Mouse (Mus musculus): ENCODE measurements at regions not wholly inside any gene's neighbourhood (a gene's known extent, or its start where the extent isn't known, plus 50 kb on each side); places are given as distances from the start of the nearest gene placed in this dataset.

DNA sequence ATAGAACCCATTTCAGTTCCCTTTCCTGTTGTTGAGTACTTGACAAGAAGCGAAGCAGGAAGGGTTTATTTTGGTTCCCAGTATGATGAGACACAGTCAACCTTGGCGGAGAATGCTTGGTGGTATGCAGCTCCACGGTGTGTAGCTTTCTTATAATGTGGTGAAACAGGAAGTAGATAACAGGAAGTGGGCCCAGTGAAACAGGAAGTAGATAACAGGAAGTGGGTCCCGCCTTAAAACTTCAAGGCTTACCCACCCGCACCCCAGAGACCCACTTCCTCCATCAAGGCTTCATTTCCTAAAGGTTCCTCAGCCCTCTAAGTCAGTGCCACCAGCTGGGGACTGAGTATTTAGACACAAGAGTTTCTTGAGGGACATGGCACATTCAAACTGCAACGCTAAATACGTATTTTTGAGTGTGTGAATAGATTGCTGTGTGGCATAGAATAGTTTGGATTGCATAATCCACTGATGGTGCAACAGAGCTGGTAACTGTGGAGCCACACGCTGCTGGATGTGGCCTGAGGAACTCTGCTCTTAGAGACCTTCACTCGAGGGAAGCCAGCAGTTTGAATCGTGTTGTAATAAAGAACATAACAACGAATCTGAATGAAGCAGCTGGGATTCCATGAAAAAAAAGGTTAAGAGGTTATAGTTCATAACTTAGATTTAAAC is 190.8 kb downstream of the Npr3 start:
- TF ChIP-seq CTCF (IDR thresholded peaks at IDR 0.05; ENCODE audit: extremely low read depth, insufficient read depth, insufficient read length, insufficient replicate concordance), result no peak
- TF ChIP-seq POLR2A (IDR thresholded peaks at IDR 0.05; ENCODE audit: low read depth, low read length), result no peak
